Mouse (Mus musculus): Measurements from ENCODE around the gene Wscd2.

Wscd2 gene

GRCm38 (mm10) chr5:113565101-113565854 is 75.1 kb downstream of the Wscd2 start:
- no peak for TF ChIP-seq POU5F1 (IDR thresholded peaks at IDR 0.05; ENCODE audit: borderline replicate concordance, low read length)
- no peak for TF ChIP-seq CTCF (conservative IDR thresholded peaks at IDR 0.05; ENCODE audit: low read length)
- TF ChIP-seq NANOG (IDR thresholded peaks at IDR 0.05; ENCODE audit: borderline replicate concordance, low read length): no peak
- Histone ChIP-seq H3K4me1 (replicated peaks; ENCODE audit: low read depth, low read length) (peaks cover 55% of the 10 kb centered on the region), H3K27me3 (ENCODE audit: insufficient read depth, low read length) (peaks cover 9% of the 10 kb centered on the region; the same call in 1 of the 2 replicates), H3K9me3 (ENCODE audit: low read length) (no peaks in the 10 kb centered on the region), H3K36me3 (ENCODE audit: insufficient read depth, low read length) (peaks cover 4% of the 10 kb centered on the region), H3K4me3 (replicated peaks; ENCODE audit: low read length) (peak overlapping the region; percentile 49; the same call in 1 of the 2 replicates)

- TF ChIP-seq CTCF (conservative IDR thresholded peaks at IDR 0.05; ENCODE audit: low read length) (no peak), POU5F1 (IDR thresholded peaks at IDR 0.05; ENCODE audit: borderline replicate concordance, low read length) (no peak), NANOG (IDR thresholded peaks at IDR 0.05; ENCODE audit: borderline replicate concordance, low read length) (no peak)
- no peaks in the 10 kb centered on the region for H3K9me3 ChIP-seq (ENCODE audit: low read length)
- H3K36me3 ChIP-seq (ENCODE audit: insufficient read depth, low read length): peaks cover 4% of the 10 kb centered on the region
- peaks cover 9% of the 10 kb centered on the region; the same call in 1 of the 2 replicates for H3K27me3 ChIP-seq (ENCODE audit: insufficient read depth, low read length)
- peaks cover 57% of the 10 kb centered on the region for H3K4me1 ChIP-seq (replicated peaks; ENCODE audit: low read depth, low read length)
- peak overlapping the region; percentile 49; the same call in 1 of the 2 replicates for H3K4me3 ChIP-seq (replicated peaks; ENCODE audit: low read length)
Observed at GRCm38 (mm10) chr5:113565858-113566257, 75.7 kb downstream of the Wscd2 start.

DNA sequence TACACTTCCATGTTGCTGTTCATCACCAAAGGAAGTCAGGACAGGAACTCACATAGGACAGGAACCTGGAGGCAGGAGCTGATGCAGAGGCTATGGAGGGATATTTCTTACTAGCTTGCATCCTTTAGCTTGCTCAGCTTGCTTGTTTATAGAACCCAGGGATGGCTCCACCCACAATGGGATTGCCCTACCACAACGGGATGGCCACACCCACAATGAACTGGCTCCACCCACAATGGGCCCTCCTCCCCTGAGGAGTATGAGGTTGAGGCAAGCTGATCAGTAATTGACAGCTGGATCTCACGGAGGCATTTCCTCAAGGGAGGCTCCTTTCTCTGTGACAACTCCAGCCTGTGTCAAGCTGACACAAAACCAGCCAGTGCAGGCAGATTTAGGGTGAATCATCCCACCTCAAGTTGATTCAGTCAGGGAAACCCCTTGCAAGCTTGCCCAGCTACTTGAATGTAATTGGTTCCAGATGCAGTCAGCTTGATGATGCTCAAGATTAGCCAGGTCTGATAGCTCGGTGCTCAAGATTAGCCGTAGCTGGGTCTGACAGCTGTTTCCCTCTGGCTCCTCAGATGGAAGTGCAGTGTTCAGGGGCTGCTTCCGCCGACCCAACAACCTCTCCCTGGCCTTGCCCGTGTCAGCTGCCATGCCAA is 80.1 kb downstream of the Wscd2 start:
- TF ChIP-seq NANOG (IDR thresholded peaks at IDR 0.05; ENCODE audit: borderline replicate concordance, low read length) (no peak), CTCF (conservative IDR thresholded peaks at IDR 0.05; ENCODE audit: low read length) (no peak), POU5F1 (IDR thresholded peaks at IDR 0.05; ENCODE audit: borderline replicate concordance, low read length) (no peak)
- Histone ChIP-seq H3K36me3 (ENCODE audit: insufficient read depth, low read length) (peaks cover 28% of the 10 kb centered on the region), H3K27me3 (ENCODE audit: insufficient read depth, low read length) (no peaks in the 10 kb centered on the region; the same call in 1 of the 2 replicates), H3K4me3 (replicated peaks; ENCODE audit: low read length) (peak overlapping the region; percentile 35; the same call in 1 of the 2 replicates), H3K4me1 (replicated peaks; ENCODE audit: low read depth, low read length) (peaks cover 69% of the 10 kb centered on the region), H3K9me3 (ENCODE audit: low read length) (no peaks in the 10 kb centered on the region)

GRCm38 (mm10) chr5:113577555-113577954 is 87.4 kb downstream of the Wscd2 start:
- Histone ChIP-seq H3K9me3 (ENCODE audit: low read length) (no peaks in the 10 kb centered on the region), H3K4me1 (replicated peaks; ENCODE audit: low read depth, low read length) (peaks cover 73% of the 10 kb centered on the region), H3K4me3 (replicated peaks; ENCODE audit: low read length) (peak overlapping the region; percentile 80), H3K27me3 (ENCODE audit: insufficient read depth, low read length) (no peaks in the 10 kb centered on the region), H3K36me3 (ENCODE audit: insufficient read depth, low read length) (peaks cover 44% of the 10 kb centered on the region)
- TF ChIP-seq CTCF (conservative IDR thresholded peaks at IDR 0.05; ENCODE audit: low read length): no peak

DNA sequence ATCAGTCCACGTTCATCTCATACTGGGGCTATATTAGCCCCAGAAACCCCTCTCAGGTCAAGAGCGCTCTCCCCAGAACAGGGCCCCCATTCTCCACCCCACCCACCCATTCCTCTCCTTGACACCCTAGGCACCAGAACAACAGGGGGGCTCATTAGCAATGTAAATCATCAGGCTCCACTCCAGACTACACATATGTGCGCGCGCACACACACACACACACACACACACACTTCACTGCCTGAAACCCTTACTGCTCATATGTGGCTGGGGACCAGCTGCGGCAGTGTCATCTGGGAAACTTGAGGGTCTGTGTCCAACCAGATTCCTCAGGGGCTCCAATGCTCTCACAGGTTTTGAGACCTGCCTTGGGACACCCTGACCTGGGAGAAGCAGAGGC is 88.3 kb downstream of the Wscd2 start:
- Histone ChIP-seq H3K9me3 (ENCODE audit: low read length) (no peaks in the 10 kb centered on the region), H3K36me3 (ENCODE audit: insufficient read depth, low read length) (peaks cover 36% of the 10 kb centered on the region), H3K27me3 (ENCODE audit: insufficient read depth, low read length) (no peaks in the 10 kb centered on the region), H3K4me1 (replicated peaks; ENCODE audit: low read depth, low read length) (peaks cover 78% of the 10 kb centered on the region), H3K4me3 (replicated peaks; ENCODE audit: low read length) (no peak overlapping the region)
- TF ChIP-seq NANOG (IDR thresholded peaks at IDR 0.05; ENCODE audit: borderline replicate concordance, low read length): no peak
- TF ChIP-seq POU5F1 (IDR thresholded peaks at IDR 0.05; ENCODE audit: borderline replicate concordance, low read length): no peak
- TF ChIP-seq CTCF (conservative IDR thresholded peaks at IDR 0.05; ENCODE audit: low read length): no peak

- Histone ChIP-seq H3K4me3 (replicated peaks; ENCODE audit: low read length) (no peak overlapping the region), H3K36me3 (ENCODE audit: insufficient read depth, low read length) (peaks cover 31% of the 10 kb centered on the region), H3K9me3 (ENCODE audit: low read length) (no peaks in the 10 kb centered on the region), H3K27me3 (ENCODE audit: insufficient read depth, low read length) (no peaks in the 10 kb centered on the region), H3K4me1 (replicated peaks; ENCODE audit: low read depth, low read length) (peaks cover 79% of the 10 kb centered on the region)
- TF ChIP-seq POU5F1 (IDR thresholded peaks at IDR 0.05; ENCODE audit: borderline replicate concordance, low read length): no peak
- no peak for TF ChIP-seq CTCF (conservative IDR thresholded peaks at IDR 0.05; ENCODE audit: low read length)
- no peak for TF ChIP-seq NANOG (IDR thresholded peaks at IDR 0.05; ENCODE audit: borderline replicate concordance, low read length)
Observed at GRCm38 (mm10) chr5:113579128-113579527, 89.0 kb downstream of the Wscd2 start.

DNA sequence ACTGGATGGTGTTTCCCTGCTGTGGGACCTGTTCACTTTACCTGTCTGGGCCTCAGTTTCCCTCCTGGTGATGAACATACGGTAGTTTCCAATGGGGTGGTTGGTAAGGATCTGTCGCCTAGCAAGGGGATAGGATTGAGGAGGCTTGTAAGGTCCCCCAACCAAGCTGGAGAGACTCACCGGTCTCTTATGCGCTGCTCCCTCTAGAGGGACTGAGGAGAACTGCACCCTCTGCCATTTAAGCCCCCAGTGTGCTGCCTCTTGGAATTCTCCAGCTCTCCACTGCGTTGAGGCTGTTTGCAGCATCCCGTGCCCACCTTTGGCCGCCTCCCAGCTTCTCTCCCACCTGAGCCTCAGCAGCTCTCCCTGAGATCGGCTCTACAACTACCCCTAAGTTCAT is 90.1 kb downstream of the Wscd2 start:
- TF ChIP-seq CTCF (conservative IDR thresholded peaks at IDR 0.05; ENCODE audit: low read length) (peak; percentile 100), POU5F1 (IDR thresholded peaks at IDR 0.05; ENCODE audit: borderline replicate concordance, low read length) (no peak), NANOG (IDR thresholded peaks at IDR 0.05; ENCODE audit: borderline replicate concordance, low read length) (no peak)
- Histone ChIP-seq H3K36me3 (ENCODE audit: insufficient read depth, low read length) (peaks cover 22% of the 10 kb centered on the region), H3K4me3 (replicated peaks; ENCODE audit: low read length) (peak overlapping the region; percentile 66), H3K4me1 (replicated peaks; ENCODE audit: low read depth, low read length) (peaks cover 82% of the 10 kb centered on the region), H3K27me3 (ENCODE audit: insufficient read depth, low read length) (no peaks in the 10 kb centered on the region), H3K9me3 (ENCODE audit: low read length) (no peaks in the 10 kb centered on the region)

GRCm38 (mm10) chr5:113580801-113581200 is 90.7 kb downstream of the Wscd2 start:
- no peaks in the 10 kb centered on the region for H3K9me3 ChIP-seq (ENCODE audit: low read length)
- H3K4me3 ChIP-seq (replicated peaks; ENCODE audit: low read length): peak overlapping the region; percentile 66
- H3K4me1 ChIP-seq (replicated peaks; ENCODE audit: low read depth, low read length): peaks cover 82% of the 10 kb centered on the region
- H3K27me3 ChIP-seq (ENCODE audit: insufficient read depth, low read length): no peaks in the 10 kb centered on the region
- no peak for TF ChIP-seq NANOG (IDR thresholded peaks at IDR 0.05; ENCODE audit: borderline replicate concordance, low read length)
- no peak for TF ChIP-seq CTCF (conservative IDR thresholded peaks at IDR 0.05; ENCODE audit: low read length)
- no peak for TF ChIP-seq POU5F1 (IDR thresholded peaks at IDR 0.05; ENCODE audit: borderline replicate concordance, low read length)
- peaks cover 20% of the 10 kb centered on the region for H3K36me3 ChIP-seq (ENCODE audit: insufficient read depth, low read length)
